Mouse (Mus musculus) liver, embryonic 11.5 days (tissue): ENCODE measurements around the gene Prss36. TPM values are rescaled to one million over a fixed set of nuclear protein-coding genes. Genes with fewer than 3 reads are reported as not detected.
A peak's percentile ranks its signal among the peaks of the same experiment; 100 is the strongest.
"Not testable (repeated sequence)": the region's sequence is repeated elsewhere in the genome, so short reads cannot be mapped to it uniquely, and the experiment has no call there.

Experiments used
- ATAC-seq: fragments of 200-750 bp; cut with Nextera tagmentation; replicated peaks from 2 replicates; pipeline ENCODE4 v1.8.0; 2017; ENCODE audit warnings: moderate number of reproducible peaks, mild to moderate bottlenecking, moderate TSS enrichment, moderate library complexity; ENCODE audit not compliant: low FRiP score
- DNase-seq: peaks from one replicate; pipeline ENCODE4 v3.0.0-alpha.2; 2017; ENCODE audit warnings: low spot score
- H3K27ac ChIP-seq: fragments of 300-500 bp; sonication (generic); 2 replicates; pipeline ENCODE4 v1.5.1; 2014; ENCODE audit warnings: mild to moderate bottlenecking, low read depth, low read length, control low read depth
- H3K27me3 ChIP-seq: fragments of 300-500 bp; sonication (generic); replicated peaks from 2 replicates; pipeline ENCODE4 v1.6.1; 2014; ENCODE audit warnings: low read length, mixed read lengths; ENCODE audit not compliant: control insufficient read depth, insufficient read depth
- H3K36me3 ChIP-seq: fragments of 300-500 bp; sonication (generic); 2 replicates; pipeline ENCODE4 v1.6.1; 2014; ENCODE audit warnings: mild to moderate bottlenecking, low read length, moderate library complexity, mixed read lengths; ENCODE audit not compliant: control insufficient read depth, insufficient read depth
- H3K4me1 ChIP-seq: fragments of 300-500 bp; sonication (generic); replicated peaks from 2 replicates; pipeline ENCODE4 v1.6.1; 2014; ENCODE audit warnings: low read length, mixed read lengths; ENCODE audit not compliant: control insufficient read depth, insufficient read depth
- H3K4me2 ChIP-seq: fragments of 300-500 bp; sonication (generic); 2 replicates; pipeline ENCODE4 v1.6.1; 2014; ENCODE audit warnings: mild to moderate bottlenecking, control low read depth, moderate library complexity
- H3K4me3 ChIP-seq: fragments of 300-500 bp; sonication (generic); 2 replicates; pipeline ENCODE4 v1.5.1; 2014; ENCODE audit warnings: low read depth, low read length, control low read depth
- H3K9ac ChIP-seq: fragments of 300-500 bp; sonication (generic); 2 replicates; pipeline ENCODE4 v1.6.1; 2014; ENCODE audit warnings: low read depth, low read length, control low read depth
- H3K9me3 ChIP-seq: fragments of 300-500 bp; sonication (generic); 2 replicates; pipeline ENCODE4 v1.6.1; 2016; ENCODE audit warnings: low read length, inconsistent platforms, mixed read lengths; ENCODE audit not compliant: control insufficient read depth
- WGBS: fragments of 180-500 bp; shearing (Covaris S2); extraction: QIAGEN DNeasy Blood & Tissue Kit; methylation state at CpG from one replicate; pipeline ENCODE4 v1.1.7; 2014; 5-methylcytosine and 5-hydroxymethylcytosine counted together
- polyA plus RNA-seq: library from polyadenylated mRNA; unstranded; fragments of >200 nt; fragmentation: Nextera tagmentation; extraction: Ambion mirVana; gene quantifications from 2 replicates; pipeline ENCODE4 v1.2.1, GENCODE M21; 2014

Gene Prss36
- polyA plus RNA-seq, 1 experiment from 2014 or later = 7.9 TPM

- no peaks in the 10 kb centered on the region; the same call in 1 of the 2 replicates for H3K36me3 ChIP-seq
- H3K9me3 ChIP-seq = no peaks in the 10 kb centered on the region
- H3K4me1 ChIP-seq = peaks cover 29% of the 10 kb centered on the region
- 16% methylated on average over 7 of the region's 7 CpGs for WGBS
- H3K27me3 ChIP-seq = no peaks in the 10 kb centered on the region
- DNase-seq (no peak), ATAC-seq (no peak)
- peak overlapping the region; percentile 62 for H3K27ac ChIP-seq
- peak overlapping the region; percentile 46 for H3K4me2 ChIP-seq
- H3K4me3 ChIP-seq = no peak overlapping the region
- 0 out of 2 replicates have a peak overlapping the region, but pooled peaks have one; percentile 3 for H3K9ac ChIP-seq
These were observed 46.5 kb downstream of the Prss36 start for GRCm38 (mm10) chr7:127899997-127900396.

GRCm38 (mm10) chr7:127898179-127898956 is 48.2 kb downstream of the Prss36 start:
- ATAC-seq = peak; percentile 42
- peaks cover 28% of the 10 kb centered on the region for H3K4me1 ChIP-seq
- H3K4me3 ChIP-seq = no peak overlapping the region
- peak overlapping the region; percentile 62; the same call in 1 of the 2 replicates for H3K27ac ChIP-seq
- no peak for DNase-seq
- 29% methylated on average over 10 of the region's 10 CpGs for WGBS
- H3K36me3 ChIP-seq = no peaks in the 10 kb centered on the region; the same call in 1 of the 2 replicates
- no peaks in the 10 kb centered on the region for H3K9me3 ChIP-seq
- peak overlapping the region; percentile 46 for H3K4me2 ChIP-seq
- H3K9ac ChIP-seq = no peak overlapping the region
- H3K27me3 ChIP-seq = no peaks in the 10 kb centered on the region

DNA sequence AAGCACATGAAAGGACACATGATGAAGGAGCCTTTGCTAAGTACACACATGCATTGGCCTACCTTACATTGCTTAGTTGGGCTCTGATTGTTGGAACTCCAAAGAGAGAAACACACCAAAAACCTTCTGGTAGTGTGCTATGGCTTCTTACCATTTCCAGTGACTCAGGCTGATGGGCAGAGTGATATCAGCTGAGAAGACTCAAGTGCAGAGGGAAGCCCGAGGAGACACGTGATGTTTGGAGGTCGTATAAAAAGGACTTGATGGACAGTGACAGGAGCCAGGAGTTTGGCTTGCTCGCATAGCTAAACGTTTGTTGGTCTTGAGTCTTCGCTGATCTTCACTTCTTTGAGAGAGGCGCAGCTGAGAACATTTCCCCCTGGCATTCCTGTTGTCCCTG is 49.0 kb downstream of the Prss36 start:
- WGBS = 79% methylated on average over 7 of the region's 7 CpGs
- no peak for ATAC-seq
- H3K4me1 ChIP-seq = peaks cover 28% of the 10 kb centered on the region
- H3K9ac ChIP-seq = no peak overlapping the region
- no peaks in the 10 kb centered on the region for H3K9me3 ChIP-seq
- DNase-seq = no peak
- H3K27me3 ChIP-seq = no peaks in the 10 kb centered on the region
- H3K36me3 ChIP-seq = peaks cover 5% of the 10 kb centered on the region; the same call in 1 of the 2 replicates
- H3K27ac ChIP-seq = no peak overlapping the region
- no peak overlapping the region for H3K4me3 ChIP-seq
- H3K4me2 ChIP-seq = no peak overlapping the region

- H3K27ac ChIP-seq = no peak overlapping the region
- peaks cover 25% of the 10 kb centered on the region for H3K4me1 ChIP-seq
- peaks cover 5% of the 10 kb centered on the region; the same call in 1 of the 2 replicates for H3K36me3 ChIP-seq
- H3K27me3 ChIP-seq = no peaks in the 10 kb centered on the region
- H3K4me2 ChIP-seq = no peak overlapping the region
- H3K4me3 ChIP-seq = no peak overlapping the region
- WGBS = 53% methylated on average over 13 of the region's 13 CpGs
- no peak overlapping the region for H3K9ac ChIP-seq
- no peaks in the 10 kb centered on the region for H3K9me3 ChIP-seq
- DNase-seq (no peak), ATAC-seq (no peak)
These were observed 50.1 kb downstream of the Prss36 start for GRCm38 (mm10) chr7:127896384-127896783.

DNA sequence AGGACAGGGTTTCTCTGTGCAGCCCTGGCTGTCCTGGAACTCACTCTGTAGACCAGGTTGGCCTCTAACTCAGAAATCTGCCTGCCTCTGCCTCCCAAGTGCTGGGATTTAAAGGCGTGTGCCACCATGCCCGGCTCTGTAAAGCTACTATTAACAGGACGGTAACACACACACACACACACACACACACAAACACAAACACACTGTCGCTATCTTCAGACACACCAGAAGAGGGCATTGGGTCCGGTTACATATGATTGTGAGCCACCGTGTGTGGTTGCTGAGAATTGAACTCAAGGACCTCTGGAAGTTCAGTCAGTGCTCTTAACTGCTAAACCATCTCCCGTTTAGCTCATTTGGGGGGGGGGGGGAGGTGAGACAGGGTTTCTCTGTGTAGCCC is 50.6 kb downstream of the Prss36 start:
- H3K27me3 ChIP-seq, DNase-seq, H3K9me3 ChIP-seq, ATAC-seq, H3K36me3 ChIP-seq, H3K9ac ChIP-seq: not testable (repeated sequence)
- WGBS = 54% methylated on average over 7 of the region's 7 CpGs
- H3K4me1 ChIP-seq = peaks cover 25% of the 10 kb centered on the region
- 0 out of 2 replicates have a peak overlapping the region, but pooled peaks have one; percentile 29 for H3K27ac ChIP-seq
- H3K4me2 ChIP-seq = peak overlapping the region; percentile 92
- peak overlapping the region; percentile 14; the same call in 1 of the 2 replicates for H3K4me3 ChIP-seq

- under 1% methylated on average over 26 of the region's 26 CpGs for WGBS
- DNase-seq = peak; percentile 94
- no peaks in the 10 kb centered on the region for H3K27me3 ChIP-seq
- peak within 1 kb of the TSS; percentile 92 for H3K4me2 ChIP-seq
- H3K36me3 ChIP-seq = peaks cover 5% of the 10 kb centered on the region; the same call in 1 of the 2 replicates
- H3K4me3 ChIP-seq = peak within 1 kb of the TSS; percentile 66
- peak within 1 kb of the TSS; percentile 79 for H3K9ac ChIP-seq
- peak within 1 kb of the TSS; percentile 71 for H3K27ac ChIP-seq
- H3K9me3 ChIP-seq = no peaks in the 10 kb centered on the region
- peaks cover 22% of the 10 kb centered on the region for H3K4me1 ChIP-seq
- peak; percentile 95 for ATAC-seq
These were observed 51.1 kb downstream of the Prss36 start, which contains the start of the genes Gm21974 and Vkorc1 for GRCm38 (mm10) chr7:127895442-127895841. Gene Gm21974 (minus strand): TSS chr7:127895454. Gene Vkorc1 (minus strand): TSS chr7:127895617.

DNA sequence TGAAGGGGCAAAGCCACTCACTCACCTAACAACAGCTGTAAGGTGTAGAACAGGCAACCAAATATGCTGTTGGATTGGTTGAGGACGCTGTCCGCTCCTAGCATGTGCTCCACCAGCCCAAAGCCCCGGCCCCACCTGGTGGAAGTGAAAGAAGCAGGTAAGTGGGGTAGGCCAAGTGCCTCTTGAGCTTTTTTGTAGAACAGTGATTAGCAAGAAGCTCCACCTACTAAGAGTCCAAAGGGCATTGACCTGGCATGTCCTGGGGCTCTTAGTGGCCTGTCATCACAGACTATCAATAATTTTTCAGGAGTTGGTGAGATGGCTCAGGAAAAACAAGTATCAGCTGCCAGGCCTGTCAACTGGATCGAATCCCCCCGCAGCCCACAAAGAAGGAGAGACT is 52.0 kb downstream of the Prss36 start:
- WGBS = 79% methylated on average over 5 of the region's 5 CpGs
- Histone ChIP-seq H3K36me3 (peaks cover 5% of the 10 kb centered on the region; the same call in 1 of the 2 replicates), H3K4me3 (peak overlapping the region; percentile 66), H3K4me1 (peaks cover 12% of the 10 kb centered on the region), H3K27ac (peak overlapping the region; percentile 46; the same call in 1 of the 2 replicates), H3K9me3 (no peaks in the 10 kb centered on the region), H3K9ac (peak overlapping the region; percentile 79; the same call in 1 of the 2 replicates), H3K4me2 (peak overlapping the region; percentile 92), H3K27me3 (no peaks in the 10 kb centered on the region)
- ATAC-seq (no peak), DNase-seq (no peak)

DNA sequence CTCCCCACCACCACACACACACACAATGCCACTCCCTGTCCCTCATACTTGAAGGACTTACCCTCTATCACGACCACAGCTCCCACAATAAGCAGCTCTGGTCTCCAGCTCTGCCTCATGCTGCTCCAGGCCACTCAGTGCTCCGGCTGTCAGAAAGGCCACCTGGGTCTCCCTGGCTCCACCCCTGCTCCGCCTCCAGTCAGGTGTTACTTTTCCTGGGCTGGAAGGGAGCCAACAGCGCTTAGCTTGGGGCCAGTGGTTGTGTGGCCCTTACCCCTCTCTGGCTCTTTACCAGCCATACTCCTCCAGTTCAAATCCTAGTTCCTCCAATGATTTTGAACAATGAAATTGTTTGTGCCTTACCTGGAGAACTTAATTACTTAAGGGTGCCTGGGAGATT is 55.7 kb downstream of the Prss36 start, which contains the start of gene Prss53:
Gene Prss53 (minus strand): TSS at position 173 of the 400 bp plus-strand sequence.
- Histone ChIP-seq H3K9me3 (no peaks in the 10 kb centered on the region), H3K4me3 (no peak within 1 kb of the TSS), H3K4me2 (no peak within 1 kb of the TSS), H3K27ac (no peak within 1 kb of the TSS), H3K9ac (no peak within 1 kb of the TSS), H3K4me1 (peaks cover 5% of the 10 kb centered on the region), H3K27me3 (no peaks in the 10 kb centered on the region), H3K36me3 (peaks cover 19% of the 10 kb centered on the region; the same call in 1 of the 2 replicates)
- ATAC-seq (no peak), DNase-seq (no peak)
- 54% methylated on average over 4 of the region's 4 CpGs for WGBS
